Mouse (Mus musculus) erythroblast, embryonic 14.5 days (primary cell): ENCODE measurements around the gene Tspan17.

Source experiments
- GATA1 ChIP-seq: IDR thresholded peaks from 2 replicates; pipeline ENCODE4 v1.6.1; 2012; ENCODE audit warnings: low read length, inconsistent platforms, mixed read lengths
- TAL1 ChIP-seq: IDR thresholded peaks from 3 replicates; pipeline ENCODE4 v1.6.1; 2012; ENCODE audit warnings: low read length, inconsistent platforms, mixed read lengths

DNA sequence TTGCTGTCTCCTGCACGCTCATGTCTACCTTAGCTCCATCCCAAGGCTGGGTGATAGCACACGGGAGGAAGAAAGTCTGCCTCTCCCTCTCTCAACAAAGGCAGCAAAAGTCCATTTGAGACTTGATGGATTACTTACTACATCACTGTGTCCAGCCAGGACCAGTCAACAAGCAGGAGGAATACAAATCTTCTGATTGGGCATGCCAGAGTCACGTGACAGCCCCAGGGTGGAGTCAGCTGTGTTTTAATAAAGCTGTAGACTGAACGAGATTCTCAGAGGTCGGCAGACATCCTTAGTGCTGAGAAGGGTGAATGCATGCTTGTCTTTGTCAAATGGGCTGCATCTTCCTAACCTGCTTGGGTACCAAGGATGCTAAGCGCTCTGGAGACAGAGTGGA, 50.0 kb downstream of the Tspan17 start:
- TF ChIP-seq GATA1 (no peak), TAL1 (no peak)
